Mouse (Mus musculus) embryonic facial prominence, embryonic 15.5 days (tissue): ENCODE results near the gene Ipo7. TPM values are rescaled to one million over a fixed set of nuclear protein-coding genes. Genes with fewer than 3 reads are reported as not detected.

ENCODE experiments used
- ATAC-seq: fragments of 200-750 bp; cut with Nextera tagmentation; 2 replicates; pipeline ENCODE4 v1.8.0; 2017; ENCODE audit warnings: low read depth, moderate TSS enrichment; ENCODE audit not compliant: insufficient number of reproducible peaks, low FRiP score, low TSS enrichment
- H3K27ac ChIP-seq: fragments of 300-500 bp; sonication (generic); replicated peaks from 2 replicates; pipeline ENCODE4 v1.5.1; 2015; ENCODE audit warnings: mild to moderate bottlenecking, inconsistent platforms
- H3K27me3 ChIP-seq: fragments of 300-500 bp; sonication (generic); 2 replicates; pipeline ENCODE4 v1.6.1; 2015; ENCODE audit warnings: inconsistent platforms
- H3K36me3 ChIP-seq: fragments of 300-500 bp; sonication (generic); 2 replicates; pipeline ENCODE4 v1.6.1; 2015; ENCODE audit warnings: mild to moderate bottlenecking, inconsistent platforms
- H3K4me1 ChIP-seq: fragments of 300-500 bp; sonication (generic); 2 replicates; pipeline ENCODE4 v1.6.1; 2015; ENCODE audit warnings: inconsistent platforms
- H3K4me2 ChIP-seq: fragments of 300-500 bp; sonication (generic); replicated peaks from 2 replicates; pipeline ENCODE4 v1.6.1; 2015; ENCODE audit warnings: mild to moderate bottlenecking, inconsistent platforms
- H3K4me3 ChIP-seq: fragments of 300-500 bp; sonication (generic); replicated peaks from 2 replicates; pipeline ENCODE4 v1.5.1; 2015; ENCODE audit warnings: mild to moderate bottlenecking, inconsistent platforms
- H3K9ac ChIP-seq: fragments of 300-500 bp; sonication (generic); 2 replicates; pipeline ENCODE4 v1.6.1; 2015; ENCODE audit warnings: inconsistent platforms
- H3K9me3 ChIP-seq: fragments of 300-500 bp; sonication (generic); replicated peaks from 2 replicates; pipeline ENCODE4 v1.6.1; 2016; ENCODE audit warnings: inconsistent platforms
- WGBS: fragments of 180-500 bp; shearing (Covaris S2); methylation state at CpG from one replicate; pipeline ENCODE4 v1.1.7; 2015; 5-methylcytosine and 5-hydroxymethylcytosine counted together
- polyA plus RNA-seq: library from polyadenylated mRNA; unstranded; fragments of >200 nt; fragmentation: Nextera tagmentation; extraction: Ambion mirVana; gene quantifications from 2 replicates; pipeline ENCODE4 v1.2.1, GENCODE M21; 2015

The Ipo7 gene
- polyA plus RNA-seq, 1 experiment from 2014 or later = 39.5 TPM

DNA sequence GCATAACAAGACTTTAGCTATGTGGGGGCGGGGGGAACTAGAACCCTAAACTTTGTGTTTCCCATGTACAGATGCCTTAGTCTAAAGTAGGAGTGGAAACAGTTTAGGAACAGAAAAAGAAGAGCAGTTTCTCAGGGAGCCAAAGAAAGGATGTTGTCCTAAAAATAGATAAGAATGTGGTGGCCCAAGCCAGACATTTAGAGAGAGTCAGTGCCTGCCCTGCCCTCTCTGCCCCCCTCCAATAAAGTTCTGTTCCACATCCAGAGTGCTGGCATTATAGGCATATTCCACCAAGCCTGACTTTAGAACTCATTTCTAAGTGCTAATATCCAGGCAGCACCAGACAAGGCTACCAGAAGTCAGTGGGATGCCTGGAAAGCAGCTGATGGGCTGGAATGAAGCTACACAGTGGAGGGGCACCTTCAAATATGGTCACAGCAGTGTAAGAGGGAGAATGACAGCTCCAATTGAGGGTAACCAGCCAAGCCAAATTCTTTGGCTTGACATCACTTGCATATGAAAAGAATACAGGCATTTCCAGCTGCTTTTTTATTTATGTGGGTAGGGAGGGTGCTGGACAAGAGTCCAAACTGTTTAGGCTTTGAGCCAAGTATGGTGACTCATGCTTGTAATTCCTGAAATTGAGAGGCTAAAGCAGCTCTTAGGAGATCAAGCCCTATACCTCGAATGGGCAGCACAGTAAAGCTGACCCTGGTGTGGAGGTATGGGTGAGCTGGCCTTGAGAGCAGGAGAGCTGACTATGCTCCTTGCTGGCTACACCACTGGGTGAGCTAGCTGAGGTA is 24.7 kb upstream of the Ipo7 start:
- no peaks in the 10 kb centered on the region for H3K4me1 ChIP-seq
- H3K9me3 ChIP-seq = no peaks in the 10 kb centered on the region
- H3K9ac ChIP-seq = no peak overlapping the region
- H3K4me2 ChIP-seq = no peak overlapping the region
- no peaks in the 10 kb centered on the region for H3K36me3 ChIP-seq
- H3K27me3 ChIP-seq = no peaks in the 10 kb centered on the region
- peak; percentile 54; the same call in 1 of the 2 replicates for ATAC-seq
- peak overlapping the region; percentile 55; the same call in 1 of the 2 replicates for H3K27ac ChIP-seq
- no peak overlapping the region for H3K4me3 ChIP-seq
- WGBS = 54% methylated on average over 2 of the region's 2 CpGs

- no peaks in the 10 kb centered on the region for H3K9me3 ChIP-seq
- no peaks in the 10 kb centered on the region for H3K27me3 ChIP-seq
- no peak overlapping the region for H3K9ac ChIP-seq
- H3K4me2 ChIP-seq = no peak overlapping the region
- H3K36me3 ChIP-seq = no peaks in the 10 kb centered on the region
- no peak for ATAC-seq
- H3K4me1 ChIP-seq = 0 out of 2 replicates have a peak, but pooled peaks cover 3% of the 10 kb centered on the region
- no peak overlapping the region for H3K27ac ChIP-seq
- WGBS = 71% methylated on average over 4 of the region's 4 CpGs
- no peak overlapping the region for H3K4me3 ChIP-seq
Observed at GRCm38 (mm10) chr7:109998388-109998787, 19.7 kb upstream of the Ipo7 start.

- Histone ChIP-seq H3K9me3 (no peaks in the 10 kb centered on the region), H3K9ac (no peak overlapping the region), H3K4me2 (no peak overlapping the region), H3K27me3 (no peaks in the 10 kb centered on the region), H3K27ac (no peak overlapping the region), H3K36me3 (no peaks in the 10 kb centered on the region), H3K4me3 (no peak overlapping the region), H3K4me1 (0 out of 2 replicates have a peak, but pooled peaks cover 3% of the 10 kb centered on the region)
- no peak for ATAC-seq
Observed at GRCm38 (mm10) chr7:110002092-110002491, 16.0 kb upstream of the Ipo7 start.

- WGBS = 14% methylated on average over 20 of the region's 20 CpGs
- Histone ChIP-seq H3K27ac (no peak overlapping the region), H3K4me3 (no peak overlapping the region), H3K27me3 (no peaks in the 10 kb centered on the region), H3K4me2 (peak overlapping the region; percentile 28), H3K9me3 (no peaks in the 10 kb centered on the region), H3K36me3 (no peaks in the 10 kb centered on the region), H3K4me1 (0 out of 2 replicates have a peak, but pooled peaks cover 3% of the 10 kb centered on the region), H3K9ac (no peak overlapping the region)
- ATAC-seq = peak; percentile 60; the same call in 1 of the 2 replicates
Observed at GRCm38 (mm10) chr7:110002968-110003367, 15.1 kb upstream of the Ipo7 start.

DNA sequence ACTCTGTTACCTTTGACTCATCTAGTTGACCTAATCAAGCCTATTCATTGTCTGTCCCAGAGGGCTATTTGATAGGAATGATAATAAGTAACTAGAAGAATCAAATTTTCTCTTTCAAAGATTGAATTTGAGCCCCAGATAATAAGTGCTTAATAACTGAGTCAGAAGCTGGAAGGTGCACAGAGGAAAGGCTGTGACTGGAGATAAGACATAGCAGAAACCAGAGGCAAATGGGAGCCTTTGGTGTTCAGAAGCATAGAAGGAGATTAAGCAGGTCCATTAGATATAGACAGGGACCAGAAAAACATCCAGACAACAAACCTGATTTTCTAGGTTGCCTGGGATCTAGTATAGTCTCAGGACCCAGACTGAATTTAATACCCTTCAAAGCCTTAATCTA is 12.1 kb upstream of the Ipo7 start:
- no peak for ATAC-seq
- Histone ChIP-seq H3K27me3 (no peaks in the 10 kb centered on the region), H3K9ac (no peak overlapping the region), H3K9me3 (no peaks in the 10 kb centered on the region), H3K4me1 (0 out of 2 replicates have a peak, but pooled peaks cover 3% of the 10 kb centered on the region), H3K4me2 (no peak overlapping the region), H3K4me3 (no peak overlapping the region), H3K27ac (no peak overlapping the region), H3K36me3 (no peaks in the 10 kb centered on the region)

DNA sequence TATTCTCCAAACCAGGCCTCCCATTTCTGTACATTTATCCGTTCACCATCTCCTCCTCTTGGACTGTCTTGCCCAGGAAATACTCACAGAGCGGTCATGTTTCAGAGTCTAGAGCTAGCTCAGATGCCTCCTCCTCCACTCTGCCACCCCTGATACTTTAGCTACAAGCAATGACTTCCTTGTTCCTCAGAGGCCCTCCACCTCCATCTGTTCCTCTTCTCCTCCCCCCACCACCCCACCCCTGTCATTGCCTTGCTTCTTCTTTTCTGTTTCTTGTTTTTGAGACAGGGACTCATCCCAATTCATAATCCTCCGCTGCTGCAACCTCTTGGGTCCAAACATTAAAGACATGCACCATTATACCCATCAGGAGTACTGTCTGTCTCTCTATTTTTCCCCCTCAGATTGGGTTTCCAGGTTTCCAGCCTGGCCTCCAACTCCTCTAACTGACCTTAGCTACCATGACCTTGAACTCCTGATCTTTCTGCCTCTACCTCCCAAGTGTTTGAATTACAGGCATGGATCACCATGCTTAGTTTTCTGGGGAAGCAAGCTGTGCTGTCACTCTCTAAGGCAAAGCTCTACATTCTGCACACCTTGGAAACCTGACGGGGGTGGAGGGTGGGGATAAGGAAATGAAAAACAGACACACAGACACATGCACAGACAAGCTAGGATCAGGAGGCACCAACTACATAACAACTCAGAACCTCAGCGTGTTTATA is 11.4 kb upstream of the Ipo7 start:
- H3K4me1 ChIP-seq = 0 out of 2 replicates have a peak, but pooled peaks cover 3% of the 10 kb centered on the region
- no peak overlapping the region for H3K4me3 ChIP-seq
- no peak overlapping the region for H3K27ac ChIP-seq
- H3K27me3 ChIP-seq = no peaks in the 10 kb centered on the region
- H3K9me3 ChIP-seq = no peaks in the 10 kb centered on the region
- H3K4me2 ChIP-seq = no peak overlapping the region
- H3K36me3 ChIP-seq = no peaks in the 10 kb centered on the region
- no peak overlapping the region for H3K9ac ChIP-seq
- 57% methylated on average over 5 of the region's 5 CpGs for WGBS
- ATAC-seq = no peak

DNA sequence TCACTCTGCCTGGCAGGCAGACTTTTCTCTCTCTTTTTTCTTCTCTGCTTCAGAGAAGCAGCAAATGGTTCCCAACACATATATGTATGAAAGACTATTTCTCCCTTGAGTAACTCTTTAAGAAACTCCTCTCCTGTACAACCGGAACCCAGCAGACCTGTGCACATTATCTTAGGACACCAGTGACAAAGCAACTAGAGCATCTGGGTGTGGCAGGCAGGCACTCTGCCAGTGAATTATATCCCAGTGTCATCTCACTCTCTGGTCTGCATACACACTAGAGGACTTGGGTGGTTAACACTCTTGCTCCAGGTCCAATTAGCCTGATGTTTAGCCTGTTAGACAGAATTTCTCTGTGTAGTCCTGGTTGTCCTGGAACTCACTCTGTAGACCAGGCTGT is 9.6 kb upstream of the Ipo7 start:
- Histone ChIP-seq H3K4me3 (no peak overlapping the region), H3K4me1 (no peaks in the 10 kb centered on the region), H3K27me3 (no peaks in the 10 kb centered on the region), H3K9me3 (no peaks in the 10 kb centered on the region), H3K9ac (no peak overlapping the region), H3K27ac (no peak overlapping the region), H3K4me2 (no peak overlapping the region), H3K36me3 (no peaks in the 10 kb centered on the region)
- 85% methylated on average over 1 of the region's 1 CpGs for WGBS
- no peak for ATAC-seq

- no peaks in the 10 kb centered on the region for H3K27me3 ChIP-seq
- no peaks in the 10 kb centered on the region for H3K4me1 ChIP-seq
- 97% methylated on average over 6 of the region's 6 CpGs for WGBS
- no peak overlapping the region for H3K4me2 ChIP-seq
- no peak overlapping the region for H3K27ac ChIP-seq
- ATAC-seq = no peak
- H3K9ac ChIP-seq = no peak overlapping the region
- H3K9me3 ChIP-seq = no peaks in the 10 kb centered on the region
- H3K36me3 ChIP-seq = no peaks in the 10 kb centered on the region
- no peak overlapping the region for H3K4me3 ChIP-seq
Observed at GRCm38 (mm10) chr7:110009084-110009483, 9.0 kb upstream of the Ipo7 start.

DNA sequence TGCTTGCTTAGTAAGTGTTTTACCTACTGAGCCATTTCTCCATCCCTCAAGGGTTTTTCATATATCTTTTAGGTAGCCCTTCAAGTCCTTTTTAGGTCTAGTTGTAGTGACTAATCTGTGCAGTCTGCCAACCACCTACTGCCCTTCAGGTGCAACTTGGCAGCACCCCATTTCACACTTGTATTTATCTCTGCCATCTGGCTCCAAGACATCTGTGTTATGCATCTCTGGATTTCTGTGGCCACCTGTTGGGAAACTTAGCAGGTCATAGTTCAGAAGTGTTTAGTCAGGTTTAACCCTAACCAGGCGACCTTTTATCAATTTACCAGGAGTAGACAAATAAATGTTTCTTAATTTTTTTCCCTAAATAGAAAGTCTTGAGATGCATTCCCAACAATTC is 6.7 kb upstream of the Ipo7 start:
- WGBS = 43% methylated on average over 1 of the region's 1 CpGs
- H3K9ac ChIP-seq = no peak overlapping the region
- H3K27me3 ChIP-seq = no peaks in the 10 kb centered on the region
- no peak for ATAC-seq
- H3K4me1 ChIP-seq = no peaks in the 10 kb centered on the region
- H3K4me3 ChIP-seq = no peak overlapping the region
- H3K4me2 ChIP-seq = no peak overlapping the region
- no peak overlapping the region for H3K27ac ChIP-seq
- no peaks in the 10 kb centered on the region for H3K9me3 ChIP-seq
- H3K36me3 ChIP-seq = no peaks in the 10 kb centered on the region

DNA sequence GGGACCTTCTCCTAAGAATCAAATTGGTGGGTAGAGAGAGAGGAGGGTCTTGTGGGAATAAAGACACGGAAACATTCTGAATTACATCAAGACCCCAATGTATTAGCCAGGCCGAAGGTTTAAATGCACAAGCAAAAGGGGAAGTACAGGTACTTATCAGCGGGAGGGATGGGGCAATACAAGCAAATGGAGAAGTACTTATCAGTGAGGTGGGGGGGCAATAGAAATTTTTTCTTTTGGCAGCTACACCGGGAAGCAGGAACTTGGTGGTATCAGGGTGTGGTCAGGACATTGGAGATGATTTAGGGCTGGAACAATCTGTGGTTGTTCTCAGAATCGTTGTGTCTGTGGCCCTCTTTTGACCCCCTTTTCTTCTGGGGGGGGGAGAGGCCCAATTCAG is 3.8 kb upstream of the Ipo7 start:
- Histone ChIP-seq H3K27me3 (no peaks in the 10 kb centered on the region), H3K4me2 (no peak overlapping the region), H3K27ac (no peak overlapping the region), H3K9me3 (no peaks in the 10 kb centered on the region), H3K9ac (no peak overlapping the region), H3K4me1 (no peaks in the 10 kb centered on the region), H3K4me3 (no peak overlapping the region), H3K36me3 (no peaks in the 10 kb centered on the region)
- ATAC-seq = no peak
- 78% methylated on average over 5 of the region's 5 CpGs for WGBS

- H3K4me3 ChIP-seq = peak overlapping the region; percentile 99
- under 1% methylated on average over 40 of the region's 42 CpGs for WGBS
- H3K36me3 ChIP-seq = no peaks in the 10 kb centered on the region
- ATAC-seq = peak; percentile 78
- no peaks in the 10 kb centered on the region for H3K9me3 ChIP-seq
- H3K4me2 ChIP-seq = peak overlapping the region; percentile 63
- 0 out of 2 replicates have a peak, but pooled peaks cover 3% of the 10 kb centered on the region for H3K4me1 ChIP-seq
- H3K9ac ChIP-seq = peak overlapping the region; percentile 99
- H3K27ac ChIP-seq = peak overlapping the region; percentile 92
- no peaks in the 10 kb centered on the region for H3K27me3 ChIP-seq
Observed at GRCm38 (mm10) chr7:110018631-110019482, 783 bp downstream of the Ipo7 start.
